Mouse (Mus musculus): ENCODE results near the gene Nsun2. TPM values are rescaled to one million over a fixed set of nuclear protein-coding genes. Genes with fewer than 3 reads are reported as not detected.

The Nsun2 gene
- polyA plus RNA-seq, 1 experiment from 2014 or later = 159 TPM

DNA sequence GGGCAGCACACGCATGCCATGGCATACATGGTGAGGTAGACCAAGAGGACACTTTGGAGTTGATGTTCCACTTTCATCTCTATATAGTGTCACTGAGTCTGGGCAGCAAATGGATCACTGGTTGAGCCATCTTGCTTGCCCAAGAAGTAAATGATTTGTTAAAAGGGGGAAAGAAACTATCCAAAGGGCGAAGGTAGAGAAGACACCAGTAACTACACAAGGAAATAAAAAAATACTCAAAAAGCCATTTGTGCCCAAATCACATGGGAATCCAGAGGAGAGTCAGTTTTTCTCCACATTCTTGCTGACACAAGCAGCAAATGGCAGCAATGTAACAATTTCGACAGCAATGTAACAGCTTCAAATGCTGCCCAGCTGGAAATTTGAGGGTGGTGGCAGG is 39.0 kb downstream of the Nsun2 start:
- Histone ChIP-seq H3K4me1 (ENCODE audit: control insufficient read depth, insufficient read depth, low read length) (no peaks in the 10 kb centered on the region), H3K9ac (replicated peaks; ENCODE audit: low read length) (no peak overlapping the region), H3K36me3 (replicated peaks; ENCODE audit: control insufficient read depth, insufficient read depth, low read depth, low read length) (no peaks in the 10 kb centered on the region), H3K4me3 (ENCODE audit: low read depth, low read length) (no peak overlapping the region), H3K9me3 (replicated peaks; ENCODE audit: control insufficient read depth, low read length) (no peaks in the 10 kb centered on the region), H3K27ac (replicated peaks; ENCODE audit: low read depth, low read length) (no peak overlapping the region), H3K27me3 (ENCODE audit: control insufficient read depth, insufficient read depth, low read length) (no peaks in the 10 kb centered on the region), H3K4me2 (ENCODE audit: low read depth, low read length) (no peak overlapping the region)
- 93% methylated on average over 3 of the region's 3 CpGs for WGBS
- no peak for ATAC-seq (replicated peaks; ENCODE audit: insufficient number of reproducible peaks, low FRiP score, low TSS enrichment, low read depth)
- DNase-seq (ENCODE audit: low spot score) = no peak

DNA sequence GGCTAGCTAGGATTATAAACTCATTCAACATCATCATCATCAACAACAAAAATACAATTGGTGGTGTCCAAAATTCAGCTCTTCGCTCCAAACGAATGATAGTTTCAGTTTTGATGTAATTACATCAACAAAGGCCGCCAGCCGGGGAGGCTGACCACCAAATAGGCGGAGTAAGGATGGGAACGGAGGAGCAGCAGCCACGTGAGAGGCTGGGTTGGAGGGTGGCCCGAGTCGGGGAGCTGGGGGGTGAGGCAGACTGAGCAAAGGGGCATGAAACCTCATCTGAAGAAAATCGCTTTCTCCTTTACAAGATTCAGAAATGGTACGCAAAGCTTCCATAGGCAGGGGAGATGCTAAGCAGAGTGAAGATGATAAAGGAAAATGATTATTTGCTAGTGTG is 43.1 kb downstream of the Nsun2 start:
- no peaks in the 10 kb centered on the region for H3K9me3 ChIP-seq (replicated peaks; ENCODE audit: control insufficient read depth, low read length)

DNA sequence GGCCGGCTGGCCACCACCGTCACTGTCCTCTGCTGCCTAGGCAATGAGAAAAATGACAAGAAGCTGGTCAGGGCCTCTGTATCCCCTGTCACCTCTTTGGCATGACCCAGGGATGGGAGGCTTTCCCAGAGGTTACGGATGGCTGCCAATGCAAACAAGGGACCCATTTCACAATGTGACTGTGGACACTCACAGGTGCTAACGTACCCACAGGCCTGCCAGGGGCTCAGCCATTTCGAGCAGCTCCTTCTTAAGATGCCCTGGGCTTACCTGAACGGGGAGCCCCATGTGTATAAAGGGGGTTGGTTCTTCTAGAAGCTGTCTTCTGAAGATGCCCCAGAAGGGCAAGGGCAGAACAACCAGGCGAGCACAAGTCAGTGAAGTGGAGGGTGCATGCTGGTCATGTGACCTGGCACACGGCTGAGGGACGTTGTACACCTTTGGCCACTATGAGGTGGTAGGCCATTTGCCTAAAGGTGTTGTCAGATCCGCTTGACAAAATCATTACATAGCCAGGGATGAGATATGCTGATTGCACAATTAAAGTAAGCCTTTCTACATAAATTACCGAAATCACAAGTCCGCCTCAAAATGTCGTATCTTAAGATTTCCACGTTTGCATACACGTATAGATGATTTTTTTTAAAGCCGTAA is 43.8 kb downstream of the Nsun2 start:
- H3K4me1 ChIP-seq (ENCODE audit: control insufficient read depth, insufficient read depth, low read length) = no peaks in the 10 kb centered on the region
- H3K4me2 ChIP-seq (ENCODE audit: low read depth, low read length) = no peak overlapping the region
- H3K9me3 ChIP-seq (replicated peaks; ENCODE audit: control insufficient read depth, low read length) = no peaks in the 10 kb centered on the region
- no peaks in the 10 kb centered on the region for H3K27me3 ChIP-seq (ENCODE audit: control insufficient read depth, insufficient read depth, low read length)
- no peak for DNase-seq (ENCODE audit: low spot score)
- no peaks in the 10 kb centered on the region for H3K36me3 ChIP-seq (replicated peaks; ENCODE audit: control insufficient read depth, insufficient read depth, low read depth, low read length)
- no peak overlapping the region for H3K27ac ChIP-seq (replicated peaks; ENCODE audit: low read depth, low read length)
- ATAC-seq (replicated peaks; ENCODE audit: insufficient number of reproducible peaks, low FRiP score, low TSS enrichment, low read depth) = no peak
- 90% methylated on average over 16 of the region's 16 CpGs for WGBS
- H3K9ac ChIP-seq (replicated peaks; ENCODE audit: low read length) = no peak overlapping the region
- no peak overlapping the region for H3K4me3 ChIP-seq (ENCODE audit: low read depth, low read length)

More for the DNA sequence above, 43.1 kb downstream of the Nsun2 start:
- no peak for ATAC-seq (replicated peaks; ENCODE audit: insufficient number of reproducible peaks, low FRiP score, low TSS enrichment, low read depth)
- WGBS = 60% methylated on average over 11 of the region's 11 CpGs
- H3K4me3 ChIP-seq (ENCODE audit: low read depth, low read length) = no peak overlapping the region
- H3K36me3 ChIP-seq (replicated peaks; ENCODE audit: control insufficient read depth, insufficient read depth, low read depth, low read length) = no peaks in the 10 kb centered on the region
- no peak for DNase-seq (ENCODE audit: low spot score)
- H3K4me2 ChIP-seq (ENCODE audit: low read depth, low read length) = no peak overlapping the region
- H3K9ac ChIP-seq (replicated peaks; ENCODE audit: low read length) = no peak overlapping the region
- H3K27me3 ChIP-seq (ENCODE audit: control insufficient read depth, insufficient read depth, low read length) = no peaks in the 10 kb centered on the region
- no peaks in the 10 kb centered on the region for H3K4me1 ChIP-seq (ENCODE audit: control insufficient read depth, insufficient read depth, low read length)
- H3K27ac ChIP-seq (replicated peaks; ENCODE audit: low read depth, low read length) = no peak overlapping the region

DNA sequence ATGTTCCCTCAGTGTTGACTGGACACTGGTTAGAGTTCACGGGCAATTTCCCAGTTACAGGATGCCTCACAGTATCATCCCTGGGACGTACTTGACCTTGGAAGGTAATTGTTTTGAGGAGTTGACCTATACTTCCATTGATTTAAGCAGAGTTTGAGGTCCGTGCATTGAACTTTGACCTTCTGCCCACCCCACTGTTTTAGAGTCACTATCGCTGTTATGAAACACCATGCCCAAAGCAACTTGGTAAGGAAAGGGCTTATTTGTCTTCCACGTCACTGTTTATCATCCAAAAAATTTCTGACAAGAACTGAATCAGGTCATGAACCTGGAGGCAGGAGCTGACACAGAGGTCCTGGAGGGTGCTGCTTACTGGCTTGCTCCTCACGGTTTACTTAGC is 48.9 kb downstream of the Nsun2 start:
- H3K4me3 ChIP-seq (ENCODE audit: low read depth, low read length) = no peak overlapping the region
- no peak overlapping the region for H3K27ac ChIP-seq (replicated peaks; ENCODE audit: low read depth, low read length)
- no peak overlapping the region for H3K4me2 ChIP-seq (ENCODE audit: low read depth, low read length)
- H3K9me3 ChIP-seq (replicated peaks; ENCODE audit: control insufficient read depth, low read length) = no peaks in the 10 kb centered on the region
- ATAC-seq (replicated peaks; ENCODE audit: insufficient number of reproducible peaks, low FRiP score, low TSS enrichment, low read depth) = no peak
- H3K27me3 ChIP-seq (ENCODE audit: control insufficient read depth, insufficient read depth, low read length) = no peaks in the 10 kb centered on the region
- no peak overlapping the region for H3K9ac ChIP-seq (replicated peaks; ENCODE audit: low read length)
- DNase-seq (ENCODE audit: low spot score) = no peak
- no peaks in the 10 kb centered on the region for H3K4me1 ChIP-seq (ENCODE audit: control insufficient read depth, insufficient read depth, low read length)
- no peaks in the 10 kb centered on the region for H3K36me3 ChIP-seq (replicated peaks; ENCODE audit: control insufficient read depth, insufficient read depth, low read depth, low read length)
- 84% methylated on average over 6 of the region's 6 CpGs for WGBS

DNA sequence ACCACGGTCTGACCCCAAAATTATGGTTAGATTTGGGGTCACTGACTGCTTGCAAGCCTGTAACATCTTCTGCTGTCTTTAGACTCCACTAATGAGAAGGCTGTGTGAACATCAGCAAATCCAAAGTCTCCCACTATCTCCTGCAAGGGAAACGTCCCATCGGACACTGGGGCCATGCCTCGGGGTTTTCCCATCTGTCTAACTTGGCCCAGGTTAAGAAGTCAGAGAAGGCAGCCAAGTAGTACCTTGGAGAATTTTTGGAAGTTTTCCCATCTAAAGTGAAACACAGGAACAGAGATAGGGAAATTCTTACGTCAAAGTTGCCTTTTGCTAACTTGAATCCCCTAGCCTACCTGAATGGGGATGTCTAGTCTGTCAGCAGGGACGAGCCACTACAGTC is 50.0 kb downstream of the Nsun2 start:
- no peaks in the 10 kb centered on the region for H3K27me3 ChIP-seq (ENCODE audit: control insufficient read depth, insufficient read depth, low read length)
- H3K27ac ChIP-seq (replicated peaks; ENCODE audit: low read depth, low read length) = no peak overlapping the region
- H3K4me3 ChIP-seq (ENCODE audit: low read depth, low read length) = no peak overlapping the region
- H3K9ac ChIP-seq (replicated peaks; ENCODE audit: low read length) = no peak overlapping the region
- 94% methylated on average over 6 of the region's 6 CpGs for WGBS
- ATAC-seq (replicated peaks; ENCODE audit: insufficient number of reproducible peaks, low FRiP score, low TSS enrichment, low read depth) (no peak), DNase-seq (ENCODE audit: low spot score) (no peak)
- H3K36me3 ChIP-seq (replicated peaks; ENCODE audit: control insufficient read depth, insufficient read depth, low read depth, low read length) = no peaks in the 10 kb centered on the region
- no peaks in the 10 kb centered on the region for H3K4me1 ChIP-seq (ENCODE audit: control insufficient read depth, insufficient read depth, low read length)
- no peak overlapping the region for H3K4me2 ChIP-seq (ENCODE audit: low read depth, low read length)
- H3K9me3 ChIP-seq (replicated peaks; ENCODE audit: control insufficient read depth, low read length) = no peaks in the 10 kb centered on the region

DNA sequence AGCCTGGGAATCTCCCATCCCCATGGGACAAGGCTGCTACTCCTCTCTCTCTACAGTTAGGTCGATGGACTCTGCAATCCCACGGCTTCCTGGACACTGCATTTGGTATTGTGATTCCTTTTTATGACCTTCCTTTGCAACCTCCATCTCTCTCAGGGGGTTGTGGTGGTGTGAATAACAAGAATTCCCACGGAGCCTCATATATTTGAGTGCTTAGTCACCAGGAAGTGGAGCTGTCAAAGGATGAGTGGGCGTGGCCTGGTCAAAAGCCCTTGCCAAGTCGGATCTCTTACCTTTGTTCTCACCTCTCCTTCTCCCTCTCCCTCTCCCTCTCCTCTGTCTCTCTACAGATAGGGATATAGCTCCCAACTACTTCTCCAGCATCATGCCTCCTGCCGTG is 52.3 kb downstream of the Nsun2 start:
- Histone ChIP-seq H3K9me3 (replicated peaks; ENCODE audit: control insufficient read depth, low read length) (no peaks in the 10 kb centered on the region), H3K4me1 (ENCODE audit: control insufficient read depth, insufficient read depth, low read length) (no peaks in the 10 kb centered on the region), H3K36me3 (replicated peaks; ENCODE audit: control insufficient read depth, insufficient read depth, low read depth, low read length) (no peaks in the 10 kb centered on the region), H3K9ac (replicated peaks; ENCODE audit: low read length) (no peak overlapping the region), H3K4me3 (ENCODE audit: low read depth, low read length) (no peak overlapping the region), H3K27ac (replicated peaks; ENCODE audit: low read depth, low read length) (no peak overlapping the region), H3K27me3 (ENCODE audit: control insufficient read depth, insufficient read depth, low read length) (no peaks in the 10 kb centered on the region), H3K4me2 (ENCODE audit: low read depth, low read length) (no peak overlapping the region)
- no peak for ATAC-seq (replicated peaks; ENCODE audit: insufficient number of reproducible peaks, low FRiP score, low TSS enrichment, low read depth)
- WGBS = 61% methylated on average over 6 of the region's 6 CpGs
- DNase-seq (ENCODE audit: low spot score) = no peak

DNA sequence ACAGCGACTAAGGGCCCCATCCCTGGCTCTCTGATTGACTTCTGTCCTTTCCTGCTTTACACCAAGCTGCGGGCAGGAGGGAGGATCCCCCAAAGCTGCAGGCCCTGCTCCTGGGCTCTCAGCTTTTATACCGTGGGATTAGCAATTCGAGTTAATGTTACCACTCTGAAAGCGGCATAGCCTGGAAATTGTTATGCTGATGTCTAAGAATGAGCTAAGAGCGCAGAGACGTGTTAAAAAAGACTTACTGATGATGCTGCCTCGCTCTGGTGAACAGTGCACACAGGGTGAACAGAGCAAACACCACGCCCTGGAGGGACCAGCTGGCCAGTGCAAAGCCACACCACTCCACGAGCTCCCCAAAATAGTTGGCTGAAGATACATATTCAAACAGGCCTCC is 52.8 kb downstream of the Nsun2 start:
- Histone ChIP-seq H3K9ac (replicated peaks; ENCODE audit: low read length) (0 out of 2 replicates have a peak overlapping the region, but pooled peaks have one; percentile 6), H3K9me3 (replicated peaks; ENCODE audit: control insufficient read depth, low read length) (no peaks in the 10 kb centered on the region), H3K4me3 (ENCODE audit: low read depth, low read length) (no peak overlapping the region), H3K27ac (replicated peaks; ENCODE audit: low read depth, low read length) (no peak overlapping the region), H3K4me1 (ENCODE audit: control insufficient read depth, insufficient read depth, low read length) (no peaks in the 10 kb centered on the region), H3K27me3 (ENCODE audit: control insufficient read depth, insufficient read depth, low read length) (no peaks in the 10 kb centered on the region), H3K4me2 (ENCODE audit: low read depth, low read length) (no peak overlapping the region), H3K36me3 (replicated peaks; ENCODE audit: control insufficient read depth, insufficient read depth, low read depth, low read length) (no peaks in the 10 kb centered on the region)
- ATAC-seq (replicated peaks; ENCODE audit: insufficient number of reproducible peaks, low FRiP score, low TSS enrichment, low read depth) (no peak), DNase-seq (ENCODE audit: low spot score) (no peak)
- 63% methylated on average over 10 of the region's 10 CpGs for WGBS

DNA sequence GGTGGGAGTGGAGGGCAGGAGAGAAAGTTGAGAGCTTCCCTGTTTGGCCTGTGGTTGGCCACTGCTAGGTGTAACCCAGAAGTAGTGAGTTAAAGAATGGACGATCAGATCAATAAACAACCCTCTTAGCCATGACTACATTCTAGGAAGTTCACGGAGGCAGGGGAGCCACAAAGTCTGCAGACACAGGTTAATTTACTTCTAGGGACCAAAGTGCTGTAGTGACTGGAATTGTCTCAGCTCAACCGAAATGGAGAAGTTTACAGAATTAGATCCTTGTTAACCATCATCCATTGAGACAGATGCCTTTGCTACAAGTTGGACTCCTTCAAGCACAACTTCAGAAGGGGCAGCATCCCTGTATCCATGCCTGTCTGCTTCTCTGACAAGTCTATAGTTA is 54.3 kb downstream of the Nsun2 start:
- WGBS = 81% methylated on average over 3 of the region's 3 CpGs
- Histone ChIP-seq H3K4me1 (ENCODE audit: control insufficient read depth, insufficient read depth, low read length) (no peaks in the 10 kb centered on the region), H3K9me3 (replicated peaks; ENCODE audit: control insufficient read depth, low read length) (no peaks in the 10 kb centered on the region), H3K27ac (replicated peaks; ENCODE audit: low read depth, low read length) (no peak overlapping the region), H3K9ac (replicated peaks; ENCODE audit: low read length) (no peak overlapping the region), H3K4me3 (ENCODE audit: low read depth, low read length) (no peak overlapping the region), H3K27me3 (ENCODE audit: control insufficient read depth, insufficient read depth, low read length) (no peaks in the 10 kb centered on the region), H3K4me2 (ENCODE audit: low read depth, low read length) (no peak overlapping the region), H3K36me3 (replicated peaks; ENCODE audit: control insufficient read depth, insufficient read depth, low read depth, low read length) (no peaks in the 10 kb centered on the region)
- DNase-seq (ENCODE audit: low spot score) (no peak), ATAC-seq (replicated peaks; ENCODE audit: insufficient number of reproducible peaks, low FRiP score, low TSS enrichment, low read depth) (no peak)
